Mouse (Mus musculus): ENCODE measurements around the gene Cnot4.
A peak's percentile ranks its signal among the peaks of the same experiment; 100 is the strongest.
"Not testable (repeated sequence)": the region's sequence is repeated elsewhere in the genome, so short reads cannot be mapped to it uniquely, and the experiment has no call there.

Cnot4 gene

GRCm38 (mm10) chr6:35133579-35134488 lies at the start of gene Cnot4:
Gene Cnot4 (minus strand): TSS chr6:35133724.
- DNase-seq (ENCODE audit: low read depth, low spot score): peak; percentile 97

GRCm38 (mm10) chr6:35179299-35179698 lies 45.8 kb upstream of the Cnot4 start:
- not testable (repeated sequence) for DNase-seq (ENCODE audit: low read depth, low spot score)

GRCm38 (mm10) chr6:35177650-35178272 lies 44.2 kb upstream of the Cnot4 start:
- DNase-seq (ENCODE audit: low read depth, low spot score): no peak

- peak; percentile 86 for DNase-seq (ENCODE audit: low read depth, low spot score)
Measured at GRCm38 (mm10) chr6:35176979-35177649, 43.6 kb upstream of the Cnot4 start, which contains the start of gene Nup205. Gene Nup205 (plus strand): TSS chr6:35177421.

GRCm38 (mm10) chr6:35173181-35173580 lies 39.7 kb upstream of the Cnot4 start:
- DNase-seq (ENCODE audit: low read depth, low spot score): no peak

- DNase-seq (ENCODE audit: low read depth, low spot score): not testable (repeated sequence)
Measured at GRCm38 (mm10) chr6:35172028-35172427, 38.5 kb upstream of the Cnot4 start.

GRCm38 (mm10) chr6:35169250-35169649 lies 35.7 kb upstream of the Cnot4 start:
- DNase-seq (ENCODE audit: low read depth, low spot score): no peak

- no peak for DNase-seq (ENCODE audit: low read depth, low spot score)
Measured at GRCm38 (mm10) chr6:35154540-35154939, 21.0 kb upstream of the Cnot4 start.

GRCm38 (mm10) chr6:35147726-35148422 lies 14.3 kb upstream of the Cnot4 start:
- DNase-seq (ENCODE audit: low read depth, low spot score): no peak

- DNase-seq (ENCODE audit: low read depth, low spot score): no peak
Measured at GRCm38 (mm10) chr6:35145569-35145968, 12.0 kb upstream of the Cnot4 start.

GRCm38 (mm10) chr6:35140351-35140750 lies 6.8 kb upstream of the Cnot4 start:
- DNase-seq (ENCODE audit: low read depth, low spot score): no peak

- no peak for DNase-seq (ENCODE audit: low read depth, low spot score)
Measured at GRCm38 (mm10) chr6:35134844-35135243, 1.3 kb upstream of the Cnot4 start.

- no peak for DNase-seq (ENCODE audit: low read depth, low spot score)
Measured at GRCm38 (mm10) chr6:35133246-35133578, 312 bp downstream of the Cnot4 start.

GRCm38 (mm10) chr6:35132806-35133205 lies 718 bp downstream of the Cnot4 start:
- peak; percentile 1 for DNase-seq (ENCODE audit: low read depth, low spot score)

GRCm38 (mm10) chr6:35122488-35122887 lies 11.0 kb downstream of the Cnot4 start:
- no peak for DNase-seq (ENCODE audit: low read depth, low spot score)

- no peak for DNase-seq (ENCODE audit: low read depth, low spot score)
Measured at GRCm38 (mm10) chr6:35121925-35122324, 11.6 kb downstream of the Cnot4 start.

GRCm38 (mm10) chr6:35102457-35102856 lies 31.1 kb downstream of the Cnot4 start:
- DNase-seq (ENCODE audit: low read depth, low spot score): peak; percentile 24

- no peak for DNase-seq (ENCODE audit: low read depth, low spot score)
Measured at GRCm38 (mm10) chr6:35084927-35085326, 48.6 kb downstream of the Cnot4 start.

GRCm38 (mm10) chr6:35075148-35075547 lies 58.4 kb downstream of the Cnot4 start:
- no peak for DNase-seq (ENCODE audit: low read depth, low spot score)

GRCm38 (mm10) chr6:35071261-35071660 lies 62.3 kb downstream of the Cnot4 start:
- DNase-seq (ENCODE audit: low read depth, low spot score): no peak

- no peak for DNase-seq (ENCODE audit: low read depth, low spot score)
Measured at GRCm38 (mm10) chr6:35062446-35062845, 71.1 kb downstream of the Cnot4 start.

- DNase-seq (ENCODE audit: low read depth, low spot score): no peak
Measured at GRCm38 (mm10) chr6:35043127-35043526, 90.4 kb downstream of the Cnot4 start.
